Mouse (Mus musculus) CH12.LX (cell line): ENCODE results near the gene Osgep. TPM values are rescaled to one million over a fixed set of nuclear protein-coding genes. Genes with fewer than 3 reads are reported as not detected.
"Not testable (repeated sequence)": the region's sequence is repeated elsewhere in the genome, so short reads cannot be mapped to it uniquely, and the experiment has no call there.

ENCODE experiments used
- DNase-seq: peaks from one replicate; pipeline ENCODE4 v3.0.0-alpha.2; 2013; ENCODE audit errors: extremely low read depth
- H3K27ac ChIP-seq: 2 replicates; pipeline ENCODE4 v1.5.1; 2012; ENCODE audit warnings: low read depth, mild to moderate bottlenecking, control low read depth, moderate library complexity; ENCODE audit not compliant: insufficient read depth
- H3K27me3 ChIP-seq: replicated peaks from 2 replicates; pipeline ENCODE3; 2012; ENCODE audit warnings: inconsistent platforms
- H3K36me3 ChIP-seq, 2 experiments: replicated peaks in 1 of 2; 2 replicates each; pipeline versions ENCODE3 to v1.6.1; 2012; ENCODE audit warnings: inconsistent platforms in 1 of 2, low read length in 1 of 2, mild to moderate bottlenecking in 1 of 2, mixed read lengths in 1 of 2, moderate library complexity in 1 of 2; ENCODE audit not compliant: control insufficient read depth in 1 of 2, insufficient read depth in 1 of 2
- H3K4me1 ChIP-seq, 2 experiments: 2 replicates each; pipeline ENCODE4 v1.6.1; 2012; ENCODE audit warnings: inconsistent platforms in 1 of 2, moderate library complexity in 1 of 2; ENCODE audit not compliant: insufficient read depth in 2 of 2, control insufficient read depth in 1 of 2
- H3K4me2 ChIP-seq: 2 replicates; pipeline ENCODE4 v1.6.1; 2012; ENCODE audit warnings: low read depth, mild to moderate bottlenecking, control low read depth; ENCODE audit not compliant: poor library complexity, insufficient read depth, severe bottlenecking
- H3K4me3 ChIP-seq, 3 experiments: fragments of 150-350 bp in 1 of 3; sonication (generic) in 1 of 3; replicated peaks in 1 of 3; 2 replicates each; pipeline versions ENCODE3 to v1.5.1; 2011 to 2012; ENCODE audit warnings: low read depth in 2 of 3, low read length in 2 of 3, mild to moderate bottlenecking in 2 of 3, moderate library complexity in 2 of 3, control low read depth in 1 of 3, improper control_type of control experiment in 1 of 3, inconsistent platforms in 1 of 3, mixed read lengths in 1 of 3; ENCODE audit not compliant: poor library complexity in 1 of 3
- H3K79me2 ChIP-seq: replicated peaks from 2 replicates; pipeline ENCODE4 v1.6.1; 2012; ENCODE audit warnings: mild to moderate bottlenecking, moderate library complexity; ENCODE audit not compliant: control insufficient read depth, poor library complexity, insufficient read depth, severe bottlenecking; ENCODE audit errors: extremely low read depth
- H3K9ac ChIP-seq: 2 replicates; pipeline ENCODE4 v1.6.1; 2012; ENCODE audit warnings: low read depth, mild to moderate bottlenecking, control low read depth, moderate library complexity; ENCODE audit not compliant: insufficient read depth
- H3K9me3 ChIP-seq: replicated peaks from 2 replicates; pipeline ENCODE3; 2012; ENCODE audit warnings: low read length, inconsistent platforms, mixed read lengths
- BHLHE40 ChIP-seq: IDR thresholded peaks from 2 replicates; pipeline ENCODE4 v1.6.1; 2011; ENCODE audit warnings: mild to moderate bottlenecking, low read depth, low read length, improper control_type of control experiment
- CHD1 ChIP-seq: IDR thresholded peaks from 2 replicates; pipeline ENCODE4 v1.6.1; 2012; ENCODE audit warnings: low read depth, low read length, improper control_type of control experiment, inconsistent platforms
- CHD2 ChIP-seq: IDR thresholded peaks from 2 replicates; pipeline ENCODE4 v1.6.1; 2011; ENCODE audit warnings: low read length, improper control_type of control experiment
- ELF1 ChIP-seq: IDR thresholded peaks from 2 replicates; pipeline ENCODE4 v1.6.1; 2014; ENCODE audit warnings: low read depth, mild to moderate bottlenecking, inconsistent platforms, low read length, improper control_type of control experiment
- EP300 ChIP-seq: IDR thresholded peaks from 2 replicates; pipeline ENCODE4 v1.6.1; 2011; ENCODE audit warnings: low read length, improper control_type of control experiment
- IRF4 ChIP-seq: IDR thresholded peaks from 2 replicates; pipeline ENCODE4 v1.6.1; 2014; ENCODE audit warnings: low read depth, mild to moderate bottlenecking, inconsistent platforms, low read length, improper control_type of control experiment
- KAT2A ChIP-seq: IDR thresholded peaks from 2 replicates; pipeline ENCODE4 v1.6.1; 2012; ENCODE audit warnings: low read length, improper control_type of control experiment, inconsistent platforms; ENCODE audit not compliant: insufficient replicate concordance
- MAFK ChIP-seq: IDR thresholded peaks from 2 replicates; pipeline ENCODE4 v1.6.1; 2011; ENCODE audit warnings: low read length, improper control_type of control experiment; ENCODE audit not compliant: insufficient replicate concordance
- MAZ ChIP-seq: IDR thresholded peaks from 2 replicates; pipeline ENCODE4 v1.6.1; 2012; ENCODE audit warnings: low read depth, mild to moderate bottlenecking, inconsistent platforms, low read length, improper control_type of control experiment, moderate library complexity
- MEF2A ChIP-seq: IDR thresholded peaks from 2 replicates; pipeline ENCODE4 v1.6.1; 2014; ENCODE audit warnings: low read depth, mild to moderate bottlenecking, inconsistent platforms, low read length, improper control_type of control experiment, borderline replicate concordance
- MXI1 ChIP-seq: IDR thresholded peaks from 2 replicates; pipeline ENCODE4 v1.6.1; 2011; ENCODE audit warnings: mild to moderate bottlenecking, low read depth, low read length, improper control_type of control experiment
- NELFE ChIP-seq: IDR thresholded peaks from 2 replicates; pipeline ENCODE4 v1.6.1; 2011; ENCODE audit warnings: low read depth, low read length, improper control_type of control experiment
- POLR2AphosphoS2 ChIP-seq: IDR thresholded peaks from 2 replicates; pipeline ENCODE4 v1.6.1; 2011; ENCODE audit warnings: low read depth, low read length, improper control_type of control experiment
- RAD21 ChIP-seq: IDR thresholded peaks from 2 replicates; pipeline ENCODE4 v1.6.1; 2011; ENCODE audit warnings: low read depth, mild to moderate bottlenecking, low read length, improper control_type of control experiment, moderate library complexity
- RCOR1 ChIP-seq: conservative IDR thresholded peaks from 2 replicates; pipeline ENCODE4 v1.6.1; 2012; ENCODE audit warnings: low read depth, mild to moderate bottlenecking, inconsistent platforms, low read length, improper control_type of control experiment
- TBP ChIP-seq: conservative IDR thresholded peaks from 2 replicates; pipeline ENCODE4 v1.6.1; 2011; ENCODE audit warnings: low read depth, low read length, improper control_type of control experiment
- TCF12 ChIP-seq: IDR thresholded peaks from 2 replicates; pipeline ENCODE4 v1.6.1; 2014; ENCODE audit warnings: low read depth, mild to moderate bottlenecking, inconsistent platforms, low read length, improper control_type of control experiment
- UBTF ChIP-seq: IDR thresholded peaks from 2 replicates; pipeline ENCODE4 v1.6.1; 2012; ENCODE audit warnings: low read depth, mild to moderate bottlenecking, inconsistent platforms, low read length, improper control_type of control experiment, moderate library complexity
- ZKSCAN1 ChIP-seq: IDR thresholded peaks from 2 replicates; pipeline ENCODE4 v1.6.1; 2012; ENCODE audit warnings: low read depth, inconsistent platforms, low read length, improper control_type of control experiment, borderline replicate concordance
- ZMIZ1 ChIP-seq: IDR thresholded peaks from 2 replicates; pipeline ENCODE4 v1.6.1; 2012; ENCODE audit warnings: low read depth, mild to moderate bottlenecking, inconsistent platforms, low read length, improper control_type of control experiment
- dilution Hi-C: fragments of 300-500 bp; cut with MboI; formaldehyde crosslinking; loops from 2 replicates; pipeline ENCODE4 v1.14.3; 2020; ENCODE audit warnings: low sequenced_read_pairs; ENCODE audit not compliant: extremely low pct_unique_long_range_greater_than_20kb, extremely low pct_ligation_motif_present
- in situ Hi-C: fragments of 300-500 bp; cut with MboI; formaldehyde crosslinking; loops from 3 replicates; pipeline ENCODE4 v1.14.3; 2019; ENCODE audit warnings: low sequenced_read_pairs, low pct_ligation_motif_present, low pct_unique_long_range_greater_than_20kb, mixed read lengths
- polyA plus RNA-seq: library from polyadenylated mRNA; unstranded; fragments of >175 nt; gene quantifications from 2 replicates; pipeline ENCODE4 v1.2.1, GENCODE M21; 2012; ENCODE audit warnings: low read depth; ENCODE audit not compliant: insufficient read length
- total RNA-seq, 2 experiments: library from RNA; depleted of rRNA; stranded (reverse); fragments of 300-350 nt in 1 of 2; fragments of >200 nt in 1 of 2; gene quantifications; 2 replicates each; pipeline ENCODE4 v1.2.3; 2012 to 2014

Gene Osgep
- total and polyA plus RNA-seq, 3 experiments = 41.7 to 88.7 (median 48.4) TPM

DNA sequence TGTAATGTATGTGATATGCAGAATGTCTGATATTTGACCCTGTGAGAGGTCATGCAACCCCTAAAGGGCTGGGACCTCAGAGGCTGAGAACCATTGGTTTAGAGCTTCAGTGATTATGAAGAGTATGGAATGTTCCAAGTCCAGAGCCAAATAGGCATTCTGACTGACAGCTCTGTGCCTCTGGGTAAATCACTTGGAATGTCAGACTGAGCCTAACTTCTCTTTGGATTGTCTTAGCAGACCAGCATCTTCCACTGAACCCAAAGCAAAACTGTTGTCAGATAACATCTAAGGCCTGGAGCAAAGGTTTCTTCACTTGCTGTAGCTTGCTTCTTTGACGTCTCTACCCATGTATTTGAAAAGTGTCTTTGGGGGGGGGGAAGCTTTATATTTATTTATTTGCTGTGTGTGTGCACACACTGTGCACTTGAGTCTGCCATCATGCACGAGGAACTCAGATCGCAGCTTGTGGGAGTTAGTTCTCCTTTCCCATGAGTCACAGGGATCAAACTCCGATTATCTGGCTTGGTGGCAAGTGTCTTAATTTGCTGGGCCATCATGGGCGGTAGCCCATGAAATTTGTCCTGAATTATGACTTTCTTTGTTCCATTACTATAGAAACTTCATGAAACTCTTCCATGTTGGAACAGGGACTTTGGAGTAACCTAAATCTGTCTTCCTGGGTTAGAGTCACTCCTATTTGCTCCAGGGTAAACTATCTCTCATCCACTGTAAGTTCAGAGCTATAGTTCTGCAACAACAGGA, 43.7 kb upstream of the Osgep start:
- DNase-seq = no peak
- no peak overlapping the region for H3K27ac ChIP-seq
- no peaks in the 10 kb centered on the region for H3K79me2 ChIP-seq
- TF ChIP-seq IRF4 (no peak), UBTF (no peak), MXI1 (no peak), RCOR1 (no peak), EP300 (no peak), TBP (no peak), MEF2A (no peak), CHD1 (no peak), BHLHE40 (no peak), ZMIZ1 (no peak), NELFE (no peak), POLR2AphosphoS2 (no peak), KAT2A (no peak), RAD21 (no peak), MAZ (no peak), ELF1 (no peak), ZKSCAN1 (no peak), TCF12 (no peak), CHD2 (no peak), MAFK (no peak)
- TF ChIP-seq, all 38 proteins: peak for 0
- Histone ChIP-seq H3K4me1 (peaks cover 5 to 15% of the 10 kb centered on the region in 2 experiments), H3K9ac (no peak overlapping the region), H3K4me2 (no peak overlapping the region), H3K9me3 (no peaks in the 10 kb centered on the region), H3K4me3 (no peak overlapping the region), H3K36me3 (no peaks in the 10 kb centered on the region), H3K27me3 (no peaks in the 10 kb centered on the region)
- in situ Hi-C loops = no loop called here
- dilution Hi-C loops = no loop called here

DNA sequence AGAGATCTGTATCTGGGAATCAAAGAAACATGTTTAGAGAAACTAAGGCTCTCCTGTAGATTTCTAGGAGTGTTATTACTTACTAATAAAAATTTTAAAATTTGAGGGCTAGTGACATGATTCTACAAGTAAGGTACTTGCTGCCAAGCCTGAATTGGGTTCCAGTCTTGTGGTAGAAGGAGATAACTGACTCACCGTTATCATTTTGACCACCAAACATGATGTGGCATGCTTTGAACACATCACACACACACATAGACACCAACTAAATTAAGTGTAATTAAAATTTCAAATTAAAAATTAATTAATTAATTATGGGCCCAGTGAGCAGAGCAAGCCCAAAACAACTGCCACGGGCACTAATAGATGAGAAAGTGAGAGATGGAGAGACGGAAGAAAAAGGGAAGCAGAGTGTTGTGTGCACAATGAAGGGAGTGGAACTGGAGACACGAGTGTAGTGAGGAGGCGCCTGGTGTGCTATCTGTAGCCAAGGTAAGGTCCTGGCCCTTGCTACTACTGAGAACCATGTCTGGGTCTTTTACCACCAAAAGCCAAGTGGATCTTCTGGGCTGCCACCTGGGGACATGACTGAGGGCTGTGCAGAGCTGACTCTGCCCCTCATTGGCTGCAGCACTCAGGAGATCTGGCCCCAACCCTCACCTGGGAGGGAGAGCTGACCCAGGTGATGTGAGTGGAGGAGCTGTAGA, 33.7 kb upstream of the Osgep start:
- H3K9ac ChIP-seq, H3K4me1 ChIP-seq, H3K27me3 ChIP-seq, DNase-seq, H3K36me3 ChIP-seq, H3K9me3 ChIP-seq, H3K79me2 ChIP-seq, dilution Hi-C loops, H3K4me2 ChIP-seq, in situ Hi-C loops, H3K27ac ChIP-seq, H3K4me3 ChIP-seq: not testable (repeated sequence)

DNA sequence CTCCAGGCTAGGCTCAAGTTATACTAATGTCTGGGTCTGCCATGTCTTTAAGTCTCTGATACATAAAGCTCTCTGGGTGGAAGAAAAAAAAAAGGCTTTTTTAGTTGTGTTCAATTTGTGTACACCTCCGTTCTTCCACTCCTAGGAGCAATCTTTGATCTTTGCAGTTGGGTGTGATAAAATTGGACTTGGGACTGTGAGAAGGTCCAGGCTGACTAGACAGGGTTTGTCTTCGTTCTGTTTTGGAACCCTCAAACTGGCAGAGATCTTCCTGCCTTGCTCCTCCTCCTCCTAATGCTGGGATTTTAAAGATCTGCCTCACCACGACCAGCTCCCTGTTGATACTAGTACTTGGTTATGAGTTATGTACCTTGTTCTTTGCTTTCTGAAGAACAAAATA, 32.5 kb upstream of the Osgep start:
- DNase-seq, H3K36me3 ChIP-seq, H3K27ac ChIP-seq, H3K9me3 ChIP-seq, H3K4me1 ChIP-seq, H3K9ac ChIP-seq, dilution Hi-C loops, H3K27me3 ChIP-seq, in situ Hi-C loops, H3K79me2 ChIP-seq, H3K4me2 ChIP-seq, H3K4me3 ChIP-seq: not testable (repeated sequence)

DNA sequence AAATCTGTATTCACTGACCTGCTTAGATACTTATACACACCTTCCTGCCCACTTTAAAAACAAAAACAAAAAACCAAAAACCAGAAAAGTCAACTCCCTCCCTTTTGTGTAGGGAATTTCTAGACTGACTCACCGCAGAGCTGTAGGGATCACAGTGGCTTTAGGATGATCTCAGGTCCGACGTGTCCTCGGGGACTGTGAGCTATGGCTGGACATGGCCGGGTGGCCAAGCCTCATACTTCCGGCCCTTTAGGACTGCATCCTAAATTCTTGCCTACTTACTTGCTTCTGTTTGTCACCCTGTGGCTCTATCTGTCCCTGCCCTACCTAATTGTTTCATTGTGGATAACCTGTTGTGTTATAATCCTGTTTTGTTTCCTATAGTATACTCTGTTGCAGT, 32.0 kb upstream of the Osgep start:
- H3K9me3 ChIP-seq, H3K4me1 ChIP-seq, H3K27ac ChIP-seq, H3K36me3 ChIP-seq, H3K9ac ChIP-seq, DNase-seq, H3K4me3 ChIP-seq, H3K27me3 ChIP-seq, in situ Hi-C loops, dilution Hi-C loops, H3K4me2 ChIP-seq, H3K79me2 ChIP-seq: not testable (repeated sequence)
